Mouse (Mus musculus) CH12.LX (cell line): ENCODE measurements around the gene Gm11492. TPM values are rescaled to one million over a fixed set of nuclear protein-coding genes. Genes with fewer than 3 reads are reported as not detected.

Experiments
- DNase-seq: peaks from one replicate; pipeline ENCODE4 v3.0.0-alpha.2; 2013; ENCODE audit errors: extremely low read depth
- H3K27ac ChIP-seq: 2 replicates; pipeline ENCODE4 v1.5.1; 2012; ENCODE audit warnings: low read depth, mild to moderate bottlenecking, control low read depth, moderate library complexity; ENCODE audit not compliant: insufficient read depth
- H3K27me3 ChIP-seq: replicated peaks from 2 replicates; pipeline ENCODE3; 2012; ENCODE audit warnings: inconsistent platforms
- H3K36me3 ChIP-seq, 2 experiments: replicated peaks in 1 of 2; 2 replicates each; pipeline versions ENCODE3 to v1.6.1; 2012; ENCODE audit warnings: inconsistent platforms in 1 of 2, low read length in 1 of 2, mild to moderate bottlenecking in 1 of 2, mixed read lengths in 1 of 2, moderate library complexity in 1 of 2; ENCODE audit not compliant: control insufficient read depth in 1 of 2, insufficient read depth in 1 of 2
- H3K4me1 ChIP-seq, 2 experiments: 2 replicates each; pipeline ENCODE4 v1.6.1; 2012; ENCODE audit warnings: inconsistent platforms in 1 of 2, moderate library complexity in 1 of 2; ENCODE audit not compliant: insufficient read depth in 2 of 2, control insufficient read depth in 1 of 2
- H3K4me2 ChIP-seq: 2 replicates; pipeline ENCODE4 v1.6.1; 2012; ENCODE audit warnings: low read depth, mild to moderate bottlenecking, control low read depth; ENCODE audit not compliant: poor library complexity, insufficient read depth, severe bottlenecking
- H3K4me3 ChIP-seq, 3 experiments: fragments of 150-350 bp in 1 of 3; sonication (generic) in 1 of 3; replicated peaks in 1 of 3; 2 replicates each; pipeline versions ENCODE3 to v1.5.1; 2011 to 2012; ENCODE audit warnings: low read depth in 2 of 3, low read length in 2 of 3, mild to moderate bottlenecking in 2 of 3, moderate library complexity in 2 of 3, control low read depth in 1 of 3, improper control_type of control experiment in 1 of 3, inconsistent platforms in 1 of 3, mixed read lengths in 1 of 3; ENCODE audit not compliant: poor library complexity in 1 of 3
- H3K79me2 ChIP-seq: replicated peaks from 2 replicates; pipeline ENCODE4 v1.6.1; 2012; ENCODE audit warnings: mild to moderate bottlenecking, moderate library complexity; ENCODE audit not compliant: control insufficient read depth, poor library complexity, insufficient read depth, severe bottlenecking; ENCODE audit errors: extremely low read depth
- H3K9ac ChIP-seq: 2 replicates; pipeline ENCODE4 v1.6.1; 2012; ENCODE audit warnings: low read depth, mild to moderate bottlenecking, control low read depth, moderate library complexity; ENCODE audit not compliant: insufficient read depth
- H3K9me3 ChIP-seq: replicated peaks from 2 replicates; pipeline ENCODE3; 2012; ENCODE audit warnings: low read length, inconsistent platforms, mixed read lengths
- BHLHE40 ChIP-seq: IDR thresholded peaks from 2 replicates; pipeline ENCODE4 v1.6.1; 2011; ENCODE audit warnings: mild to moderate bottlenecking, low read depth, low read length, improper control_type of control experiment
- CHD1 ChIP-seq: IDR thresholded peaks from 2 replicates; pipeline ENCODE4 v1.6.1; 2012; ENCODE audit warnings: low read depth, low read length, improper control_type of control experiment, inconsistent platforms
- CHD2 ChIP-seq: IDR thresholded peaks from 2 replicates; pipeline ENCODE4 v1.6.1; 2011; ENCODE audit warnings: low read length, improper control_type of control experiment
- CTCF ChIP-seq, 2 experiments: IDR thresholded peaks in 1 of 2; conservative IDR thresholded peaks in 1 of 2; 2 replicates each; pipeline ENCODE4 v1.5.1; 2011 to 2012; ENCODE audit warnings: low read depth in 2 of 2, low read length in 2 of 2, improper control_type of control experiment in 1 of 2, inconsistent platforms in 1 of 2, mild to moderate bottlenecking in 1 of 2, moderate library complexity in 1 of 2
- E2F4 ChIP-seq: IDR thresholded peaks from 2 replicates; pipeline ENCODE4 v1.6.1; 2011; ENCODE audit warnings: low read depth, low read length, improper control_type of control experiment; ENCODE audit not compliant: insufficient replicate concordance
- EP300 ChIP-seq: IDR thresholded peaks from 2 replicates; pipeline ENCODE4 v1.6.1; 2011; ENCODE audit warnings: low read length, improper control_type of control experiment
- ETS1 ChIP-seq: conservative IDR thresholded peaks from 2 replicates; pipeline ENCODE4 v1.6.1; 2012; ENCODE audit warnings: low read depth, mild to moderate bottlenecking, inconsistent platforms, low read length, improper control_type of control experiment, moderate library complexity
- GABPA ChIP-seq: IDR thresholded peaks from 2 replicates; pipeline ENCODE4 v1.6.1; 2012; ENCODE audit warnings: low read depth, low read length, improper control_type of control experiment, inconsistent platforms; ENCODE audit not compliant: insufficient replicate concordance
- IRF4 ChIP-seq: IDR thresholded peaks from 2 replicates; pipeline ENCODE4 v1.6.1; 2014; ENCODE audit warnings: low read depth, mild to moderate bottlenecking, inconsistent platforms, low read length, improper control_type of control experiment
- KAT2A ChIP-seq: IDR thresholded peaks from 2 replicates; pipeline ENCODE4 v1.6.1; 2012; ENCODE audit warnings: low read length, improper control_type of control experiment, inconsistent platforms; ENCODE audit not compliant: insufficient replicate concordance
- MAX ChIP-seq: IDR thresholded peaks from 2 replicates; pipeline ENCODE4 v1.6.1; 2011; ENCODE audit warnings: low read length, improper control_type of control experiment
- MAZ ChIP-seq: IDR thresholded peaks from 2 replicates; pipeline ENCODE4 v1.6.1; 2012; ENCODE audit warnings: low read depth, mild to moderate bottlenecking, inconsistent platforms, low read length, improper control_type of control experiment, moderate library complexity
- MEF2A ChIP-seq: IDR thresholded peaks from 2 replicates; pipeline ENCODE4 v1.6.1; 2014; ENCODE audit warnings: low read depth, mild to moderate bottlenecking, inconsistent platforms, low read length, improper control_type of control experiment, borderline replicate concordance
- MXI1 ChIP-seq: IDR thresholded peaks from 2 replicates; pipeline ENCODE4 v1.6.1; 2011; ENCODE audit warnings: mild to moderate bottlenecking, low read depth, low read length, improper control_type of control experiment
- MYC ChIP-seq: IDR thresholded peaks from 2 replicates; pipeline ENCODE4 v1.6.1; 2011; ENCODE audit warnings: low read depth, mild to moderate bottlenecking, improper control_type of control experiment, low read length
- NELFE ChIP-seq: IDR thresholded peaks from 2 replicates; pipeline ENCODE4 v1.6.1; 2011; ENCODE audit warnings: low read depth, low read length, improper control_type of control experiment
- POLR2A ChIP-seq: IDR thresholded peaks from 2 replicates; pipeline ENCODE4 v1.6.1; 2011; ENCODE audit warnings: low read depth, mild to moderate bottlenecking, improper control_type of control experiment, low read length
- POLR2AphosphoS2 ChIP-seq: IDR thresholded peaks from 2 replicates; pipeline ENCODE4 v1.6.1; 2011; ENCODE audit warnings: low read depth, low read length, improper control_type of control experiment
- RCOR1 ChIP-seq: conservative IDR thresholded peaks from 2 replicates; pipeline ENCODE4 v1.6.1; 2012; ENCODE audit warnings: low read depth, mild to moderate bottlenecking, inconsistent platforms, low read length, improper control_type of control experiment
- SIN3A ChIP-seq: IDR thresholded peaks from 2 replicates; pipeline ENCODE4 v1.6.1; 2012; ENCODE audit warnings: low read length, improper control_type of control experiment, inconsistent platforms
- TBP ChIP-seq: conservative IDR thresholded peaks from 2 replicates; pipeline ENCODE4 v1.6.1; 2011; ENCODE audit warnings: low read depth, low read length, improper control_type of control experiment
- TCF12 ChIP-seq: IDR thresholded peaks from 2 replicates; pipeline ENCODE4 v1.6.1; 2014; ENCODE audit warnings: low read depth, mild to moderate bottlenecking, inconsistent platforms, low read length, improper control_type of control experiment
- UBTF ChIP-seq: IDR thresholded peaks from 2 replicates; pipeline ENCODE4 v1.6.1; 2012; ENCODE audit warnings: low read depth, mild to moderate bottlenecking, inconsistent platforms, low read length, improper control_type of control experiment, moderate library complexity
- USF2 ChIP-seq: conservative IDR thresholded peaks from 2 replicates; pipeline ENCODE4 v1.6.1; 2011; ENCODE audit warnings: low read depth, low read length, improper control_type of control experiment
- ZC3H11A ChIP-seq: IDR thresholded peaks from 2 replicates; pipeline ENCODE4 v1.6.1; 2012; ENCODE audit warnings: low read depth, mild to moderate bottlenecking, inconsistent platforms, low read length, improper control_type of control experiment
- ZMIZ1 ChIP-seq: IDR thresholded peaks from 2 replicates; pipeline ENCODE4 v1.6.1; 2012; ENCODE audit warnings: low read depth, mild to moderate bottlenecking, inconsistent platforms, low read length, improper control_type of control experiment
- ZNF384 ChIP-seq: IDR thresholded peaks from 2 replicates; pipeline ENCODE4 v1.6.1; 2012; ENCODE audit warnings: low read depth, low read length, improper control_type of control experiment, inconsistent platforms
- dilution Hi-C: fragments of 300-500 bp; cut with MboI; formaldehyde crosslinking; loops from 2 replicates; pipeline ENCODE4 v1.14.3; 2020; ENCODE audit warnings: low sequenced_read_pairs; ENCODE audit not compliant: extremely low pct_unique_long_range_greater_than_20kb, extremely low pct_ligation_motif_present
- in situ Hi-C: fragments of 300-500 bp; cut with MboI; formaldehyde crosslinking; loops from 3 replicates; pipeline ENCODE4 v1.14.3; 2019; ENCODE audit warnings: low sequenced_read_pairs, low pct_ligation_motif_present, low pct_unique_long_range_greater_than_20kb, mixed read lengths
- polyA plus RNA-seq: library from polyadenylated mRNA; unstranded; fragments of >175 nt; gene quantifications from 2 replicates; pipeline ENCODE4 v1.2.1, GENCODE M21; 2012; ENCODE audit warnings: low read depth; ENCODE audit not compliant: insufficient read length
- total RNA-seq, 2 experiments: library from RNA; depleted of rRNA; stranded (reverse); fragments of 300-350 nt in 1 of 2; fragments of >200 nt in 1 of 2; gene quantifications; 2 replicates each; pipeline ENCODE4 v1.2.3; 2012 to 2014

Gm11492 gene
- total and polyA plus RNA-seq, 3 experiments: not detected

GRCm38 (mm10) chr11:87583291-87584034 lies 17.0 kb downstream of the Gm11492 start:
- H3K27me3 ChIP-seq: peaks cover 40% of the 10 kb centered on the region
- dilution Hi-C loops (no loop called here), in situ Hi-C loops (no loop called here)
- no peak overlapping the region for H3K4me2 ChIP-seq
- no peaks in the 10 kb centered on the region for H3K79me2 ChIP-seq
- TF ChIP-seq MEF2A (peak; percentile 27; the same call in 1 of the 2 replicates), USF2 (no peak), ZMIZ1 (peak; percentile 65; the same call in 1 of the 2 replicates), KAT2A (no peak), E2F4 (no peak), TCF12 (no peak), ZNF384 (no peak), TBP (0 out of 2 replicates have a peak, but pooled peaks have one; percentile 43), CTCF (conservative IDR thresholded peaks at IDR 0.05 in 1 of 2, IDR thresholded peaks at IDR 0.05 in 1 of 2; ENCODE audit: low read depth in 2 of 2, low read length in 2 of 2) (peak in 1 of 2 experiments; percentile 12; a peak in 1 of 4 replicates), MAZ (0 out of 2 replicates have a peak, but pooled peaks have one; percentile 59), BHLHE40 (no peak), NELFE (peak; percentile 27; the same call in 1 of the 2 replicates), CHD2 (0 out of 2 replicates have a peak, but pooled peaks have one; percentile 24), MAX (no peak), POLR2AphosphoS2 (no peak), ZC3H11A (no peak), EP300 (peak; percentile 52; the same call in 1 of the 2 replicates), MYC (no peak), RCOR1 (0 out of 2 replicates have a peak, but pooled peaks have one; percentile 19), SIN3A (0 out of 2 replicates have a peak, but pooled peaks have one; percentile 39), MXI1 (peak; percentile 24; the same call in 1 of the 2 replicates), CHD1 (no peak), IRF4 (peak; percentile 65), POLR2A (0 out of 2 replicates have a peak, but pooled peaks have one; percentile 38), UBTF (no peak), ETS1 (no peak), GABPA (no peak)
- H3K4me1 ChIP-seq: peaks cover 14 to 16% of the 10 kb centered on the region in 2 experiments
- H3K27ac ChIP-seq: no peak overlapping the region
- H3K4me3 ChIP-seq: no peak overlapping the region
- H3K9me3 ChIP-seq: no peaks in the 10 kb centered on the region
- DNase-seq: no peak
- 0 out of 2 replicates have a peak overlapping the region, but pooled peaks have one; percentile 1 for H3K9ac ChIP-seq
- H3K36me3 ChIP-seq: no peaks in the 10 kb centered on the region
